Mouse (Mus musculus) embryonic facial prominence, embryonic 10.5 days (tissue): ENCODE data around the gene Usp54. TPM values are rescaled to one million over a fixed set of nuclear protein-coding genes. Genes with fewer than 3 reads are reported as not detected.
A peak's percentile ranks its signal among the peaks of the same experiment; 100 is the strongest.

Source experiments
- DNase-seq: peaks from one replicate; pipeline ENCODE4 v3.0.0-alpha.2; 2017; ENCODE audit warnings: low spot score
- H3K27ac ChIP-seq: fragments of 300-500 bp; sonication (generic); replicated peaks from 2 replicates; pipeline ENCODE4 v1.5.1; 2016; ENCODE audit warnings: mild to moderate bottlenecking
- H3K27me3 ChIP-seq: fragments of 300-500 bp; sonication (generic); replicated peaks from 2 replicates; pipeline ENCODE4 v1.6.1; 2016; ENCODE audit warnings: low read depth, mild to moderate bottlenecking; ENCODE audit not compliant: poor library complexity, severe bottlenecking
- H3K36me3 ChIP-seq: fragments of 300-500 bp; sonication (generic); replicated peaks from 2 replicates; pipeline ENCODE4 v1.6.1; 2016; ENCODE audit warnings: mild to moderate bottlenecking, moderate library complexity
- H3K4me1 ChIP-seq: fragments of 300-500 bp; sonication (generic); 2 replicates; pipeline ENCODE4 v1.6.1; 2016
- H3K4me3 ChIP-seq: fragments of 300-500 bp; sonication (generic); 2 replicates; pipeline ENCODE4 v1.5.1; 2016; ENCODE audit warnings: mild to moderate bottlenecking, moderate library complexity
- H3K9me3 ChIP-seq: fragments of 300-500 bp; sonication (generic); 2 replicates; pipeline ENCODE4 v1.6.1; 2016; ENCODE audit warnings: mild to moderate bottlenecking
- WGBS: fragments of 180-500 bp; shearing (Covaris S2); methylation state at CpG from one replicate; pipeline ENCODE4 v1.1.7; 2016; 5-methylcytosine and 5-hydroxymethylcytosine counted together
- polyA plus RNA-seq: library from polyadenylated mRNA; unstranded; fragments of >200 nt; fragmentation: Nextera tagmentation; extraction: Ambion mirVana; gene quantifications from 2 replicates; pipeline ENCODE4 v1.2.1, GENCODE M21; 2016

Usp54 gene
- polyA plus RNA-seq, 1 experiment from 2014 or later: 13.4 TPM

GRCm38 (mm10) chr14:20663601-20664000 lies 22.7 kb upstream of the Usp54 start:
- Histone ChIP-seq H3K36me3 (no peaks in the 10 kb centered on the region), H3K27me3 (peaks cover 56% of the 10 kb centered on the region), H3K4me1 (peaks cover 28% of the 10 kb centered on the region), H3K4me3 (no peak overlapping the region), H3K9me3 (no peaks in the 10 kb centered on the region), H3K27ac (no peak overlapping the region)
- 62% methylated on average over 2 of the region's 2 CpGs for WGBS
- DNase-seq: no peak

- H3K27me3 ChIP-seq: peaks cover 48% of the 10 kb centered on the region
- WGBS: 84% methylated on average over 3 of the region's 3 CpGs
- DNase-seq: no peak
- no peaks in the 10 kb centered on the region for H3K36me3 ChIP-seq
- no peaks in the 10 kb centered on the region for H3K9me3 ChIP-seq
- no peak overlapping the region for H3K4me3 ChIP-seq
- no peak overlapping the region for H3K27ac ChIP-seq
- H3K4me1 ChIP-seq: peaks cover 28% of the 10 kb centered on the region
Measured at GRCm38 (mm10) chr14:20662740-20663139, 21.9 kb upstream of the Usp54 start.

- WGBS: 8% methylated on average over 19 of the region's 19 CpGs
- DNase-seq: peak; percentile 44
Measured at GRCm38 (mm10) chr14:20661661-20662331, 20.9 kb upstream of the Usp54 start.

GRCm38 (mm10) chr14:20660827-20661660 lies 20.2 kb upstream of the Usp54 start:
- peak; percentile 93 for DNase-seq
- H3K27ac ChIP-seq: peak overlapping the region; percentile 84
- 2% methylated on average over 52 of the region's 52 CpGs for WGBS

More at GRCm38 (mm10) chr14:20661661-20662331, 20.9 kb upstream of the Usp54 start:
- Histone ChIP-seq H3K4me1 (peaks cover 28% of the 10 kb centered on the region), H3K9me3 (no peaks in the 10 kb centered on the region), H3K27me3 (peaks cover 43% of the 10 kb centered on the region), H3K36me3 (no peaks in the 10 kb centered on the region), H3K27ac (peak overlapping the region; percentile 84), H3K4me3 (peak overlapping the region; percentile 74)

GRCm38 (mm10) chr14:20659687-20660086 lies 18.8 kb upstream of the Usp54 start:
- Histone ChIP-seq H3K27me3 (peaks cover 30% of the 10 kb centered on the region), H3K4me3 (no peak overlapping the region), H3K9me3 (no peaks in the 10 kb centered on the region), H3K36me3 (no peaks in the 10 kb centered on the region), H3K27ac (no peak overlapping the region), H3K4me1 (peaks cover 39% of the 10 kb centered on the region)
- WGBS: 93% methylated on average over 7 of the region's 7 CpGs
- no peak for DNase-seq

More at GRCm38 (mm10) chr14:20660827-20661660, 20.2 kb upstream of the Usp54 start:
- Histone ChIP-seq H3K9me3 (no peaks in the 10 kb centered on the region), H3K36me3 (no peaks in the 10 kb centered on the region), H3K27me3 (peaks cover 35% of the 10 kb centered on the region), H3K4me1 (peaks cover 33% of the 10 kb centered on the region), H3K4me3 (peak overlapping the region; percentile 74)

- H3K9me3 ChIP-seq: no peaks in the 10 kb centered on the region
- WGBS: 89% methylated on average over 6 of the region's 6 CpGs
- peaks cover 23% of the 10 kb centered on the region for H3K27me3 ChIP-seq
- H3K4me1 ChIP-seq: peaks cover 34% of the 10 kb centered on the region
- no peaks in the 10 kb centered on the region for H3K36me3 ChIP-seq
- no peak overlapping the region for H3K27ac ChIP-seq
- no peak overlapping the region for H3K4me3 ChIP-seq
- no peak for DNase-seq
Measured at GRCm38 (mm10) chr14:20658902-20659301, 18.0 kb upstream of the Usp54 start.

- Histone ChIP-seq H3K4me3 (no peak overlapping the region), H3K27ac (no peak overlapping the region), H3K27me3 (peaks cover 17% of the 10 kb centered on the region), H3K9me3 (no peaks in the 10 kb centered on the region), H3K36me3 (no peaks in the 10 kb centered on the region), H3K4me1 (peaks cover 34% of the 10 kb centered on the region)
- DNase-seq: peak; percentile 19
Measured at GRCm38 (mm10) chr14:20658326-20658725, 17.5 kb upstream of the Usp54 start.

GRCm38 (mm10) chr14:20656361-20656760 lies 15.5 kb upstream of the Usp54 start, which contains the start of gene Myoz1:
Myoz1 (minus strand) TSS chr14:20656540.
- Histone ChIP-seq H3K9me3 (no peaks in the 10 kb centered on the region), H3K27ac (no peak within 1 kb of the TSS), H3K4me1 (peaks cover 22% of the 10 kb centered on the region), H3K4me3 (peak within 1 kb of the TSS; percentile 21; the same call in 1 of the 2 replicates), H3K27me3 (no peaks in the 10 kb centered on the region), H3K36me3 (no peaks in the 10 kb centered on the region)
- peak; percentile 24 for DNase-seq
- WGBS: 36% methylated on average over 11 of the region's 11 CpGs

- no peak for DNase-seq
- peaks cover 17% of the 10 kb centered on the region for H3K4me1 ChIP-seq
- H3K36me3 ChIP-seq: no peaks in the 10 kb centered on the region
- WGBS: 64% methylated on average over 9 of the region's 9 CpGs
- no peak overlapping the region for H3K27ac ChIP-seq
- H3K4me3 ChIP-seq: no peak overlapping the region
- no peaks in the 10 kb centered on the region for H3K9me3 ChIP-seq
- H3K27me3 ChIP-seq: no peaks in the 10 kb centered on the region
Measured at GRCm38 (mm10) chr14:20655731-20656130, 14.9 kb upstream of the Usp54 start.

- no peak overlapping the region for H3K4me3 ChIP-seq
- no peaks in the 10 kb centered on the region for H3K9me3 ChIP-seq
- peaks cover 12% of the 10 kb centered on the region for H3K4me1 ChIP-seq
- WGBS: 82% methylated on average over 9 of the region's 9 CpGs
- no peak overlapping the region for H3K27ac ChIP-seq
- no peaks in the 10 kb centered on the region for H3K27me3 ChIP-seq
- DNase-seq: no peak
- H3K36me3 ChIP-seq: no peaks in the 10 kb centered on the region
Measured at GRCm38 (mm10) chr14:20654690-20655421, 14.0 kb upstream of the Usp54 start.

- H3K9me3 ChIP-seq: no peaks in the 10 kb centered on the region
- no peaks in the 10 kb centered on the region for H3K27me3 ChIP-seq
- no peaks in the 10 kb centered on the region for H3K36me3 ChIP-seq
- 0 out of 2 replicates have a peak overlapping the region, but pooled peaks have one; percentile 30 for H3K27ac ChIP-seq
- no peak overlapping the region for H3K4me3 ChIP-seq
- no peak for DNase-seq
- H3K4me1 ChIP-seq: peaks cover 12% of the 10 kb centered on the region
- 66% methylated on average over 4 of the region's 4 CpGs for WGBS
Measured at GRCm38 (mm10) chr14:20651722-20652256, 10.9 kb upstream of the Usp54 start.

GRCm38 (mm10) chr14:20651000-20651399 lies 10.1 kb upstream of the Usp54 start:
- Histone ChIP-seq H3K36me3 (no peaks in the 10 kb centered on the region), H3K4me1 (peaks cover 5% of the 10 kb centered on the region), H3K27me3 (no peaks in the 10 kb centered on the region), H3K4me3 (no peak overlapping the region), H3K27ac (no peak overlapping the region), H3K9me3 (no peaks in the 10 kb centered on the region)
- no peak for DNase-seq
- WGBS: 77% methylated on average over 2 of the region's 2 CpGs
